ENCODE assay signal across 24 mouse cellular contexts in genomic region chr17:62510184-62510583, GRCm38 (mm10).
DNase-seq lines count a peak whose midpoint lies in the region; ATAC-seq and TF ChIP-seq lines count a peak whose summit lies in the region.
"Had no signal": no experiment of that assay in that cellular context is flagged by ENCODE, and none has a peak within 500 bp of the region (broad histone marks: within the 10 kb centered on the region; RNA-seq: fewer than 3 reads in every experiment).

No protein-coding gene starts in this region.

- TF ChIP-seq POLR2A in myocyte (IDR thresholded peaks at IDR 0.05; ENCODE audit: insufficient read length, low read depth) = no peak

- no peak overlapping the region for H3K9ac ChIP-seq in hindbrain, embryonic 12.5 days
- H3K9ac ChIP-seq: embryonic facial prominence, embryonic 13.5 days; embryonic facial prominence, embryonic 15.5 days; forebrain, embryonic 13.5 days; forebrain, embryonic 15.5 days; forebrain, postnatal 0 days had no signal

- no peaks in the 10 kb centered on the region for H3K27me3 ChIP-seq in C2C12 (ENCODE audit: control insufficient read depth, insufficient read depth, insufficient read length)
- H3K27me3 ChIP-seq in Patski = no peaks in the 10 kb centered on the region
- no peaks in the 10 kb centered on the region for H3K27me3 ChIP-seq in myocyte (ENCODE audit: control insufficient read depth, insufficient read depth, insufficient read length)
- no peaks in the 10 kb centered on the region for H3K27me3 ChIP-seq in hindbrain, embryonic 12.5 days
- H3K27me3 ChIP-seq: embryonic facial prominence, embryonic 13.5 days; embryonic facial prominence, embryonic 15.5 days; forebrain, embryonic 13.5 days; forebrain, embryonic 15.5 days had no signal

- 85% methylated on average over 4 of the region's 4 CpGs for WGBS in hindbrain, embryonic 12.5 days

- intact Hi-C loops in gastrocnemius, adult 2 months (cut with DNase I) = no loop called here

- ATAC-seq in Patski = peak; percentile 85
- no peak for ATAC-seq in hindbrain, embryonic 12.5 days (ENCODE audit: low FRiP score)
- ATAC-seq: forebrain, embryonic 13.5 days; forebrain, embryonic 15.5 days; forebrain, postnatal 0 days had no signal

- no peaks in the 10 kb centered on the region for H3K79me3 ChIP-seq in C2C12 (ENCODE audit: low read depth)

- POLR2A ChIA-PET in Patski (lab: Charles Lee) = interaction anchor here (0.5 kb wide), 1 partner anchor 25 kb away, joined by 3 read pairs; no protein-coding TSS in a partner anchor

- H3K4me3 ChIP-seq in C2C12 (ENCODE audit: insufficient read depth, poor library complexity, severe bottlenecking) (no peak overlapping the region), myocyte (no peak overlapping the region)
- no peak overlapping the region for H3K4me3 ChIP-seq in gastrocnemius, adult 2 months
- H3K4me3 ChIP-seq in hindbrain, embryonic 12.5 days = no peak overlapping the region
- H3K4me3 ChIP-seq: embryonic facial prominence, embryonic 13.5 days; embryonic facial prominence, embryonic 15.5 days; forebrain, embryonic 13.5 days; forebrain, embryonic 15.5 days had no signal

- CTCF ChIA-PET in Patski (lab: Charles Lee) = no interaction called here

- H3K79me2 ChIP-seq in C2C12 (ENCODE audit: control insufficient read depth, insufficient read depth) (no peaks in the 10 kb centered on the region), myocyte (ENCODE audit: control insufficient read depth, insufficient read depth) (no peaks in the 10 kb centered on the region)

- peak overlapping the region; percentile 20 for H3K4me2 ChIP-seq in myocyte (ENCODE audit: low read depth)
- H3K4me2 ChIP-seq in hindbrain, embryonic 12.5 days (replicated peaks) = no peak overlapping the region
- H3K4me2 ChIP-seq: embryonic facial prominence, embryonic 13.5 days; embryonic facial prominence, embryonic 15.5 days; forebrain, embryonic 13.5 days; forebrain, embryonic 15.5 days had no signal

- no peak overlapping the region for H3ac ChIP-seq in C2C12 (ENCODE audit: control insufficient read depth, insufficient read length, low read depth)
- no peak overlapping the region for H3ac ChIP-seq in myocyte (ENCODE audit: control insufficient read depth, insufficient read length)

- H3K9me3 ChIP-seq in hindbrain, embryonic 12.5 days (replicated peaks) = no peaks in the 10 kb centered on the region
- H3K9me3 ChIP-seq: embryonic facial prominence, embryonic 13.5 days; embryonic facial prominence, embryonic 15.5 days; forebrain, embryonic 13.5 days; forebrain, embryonic 15.5 days had no signal

- H3K36me3 ChIP-seq in C2C12 (ENCODE audit: control insufficient read depth, insufficient read depth) (no peaks in the 10 kb centered on the region), myocyte (ENCODE audit: control insufficient read depth, insufficient read depth) (no peaks in the 10 kb centered on the region)
- no peaks in the 10 kb centered on the region for H3K36me3 ChIP-seq in hindbrain, embryonic 12.5 days
- H3K36me3 ChIP-seq: embryonic facial prominence, embryonic 13.5 days; embryonic facial prominence, embryonic 15.5 days; forebrain, embryonic 15.5 days had no signal

- H3K4me1 ChIP-seq in hindbrain, embryonic 12.5 days = no peaks in the 10 kb centered on the region
- H3K4me1 ChIP-seq: forebrain, embryonic 13.5 days; forebrain, embryonic 15.5 days had no signal

- TF ChIP-seq CTCF in C2C12 (IDR thresholded peaks at IDR 0.05; ENCODE audit: control insufficient read depth, insufficient read depth, insufficient read length) (no peak), Patski (IDR thresholded peaks at IDR 0.05) (no peak)
- TF ChIP-seq CTCF in gastrocnemius, adult 2 months (IDR thresholded peaks at IDR 0.05) = no peak

- H3K27ac ChIP-seq in gastrocnemius, adult 2 months = no peak overlapping the region
- no peak overlapping the region for H3K27ac ChIP-seq in hindbrain, embryonic 12.5 days
- H3K27ac ChIP-seq: embryonic facial prominence, embryonic 13.5 days; embryonic facial prominence, embryonic 15.5 days; forebrain, embryonic 13.5 days; forebrain, embryonic 15.5 days had no signal

- DNase-seq in 3T3-L1 (ENCODE audit: low read depth, low spot score) (peak; percentile 81), Patski (ENCODE audit: low read depth, low spot score) (no peak)
- no peak for DNase-seq in gastrocnemius, adult 2 months
- no peak for DNase-seq in heart, adult 11 months
- no peak for DNase-seq in gastrocnemius, adult 18-20 months (ENCODE audit: low spot score)
- DNase-seq: adrenal gland, adult 2 months; adrenal gland, postnatal 10 days; adrenal gland, postnatal 25 days; B cell, adult 2 months; cerebellum, adult 11 months; cerebellum, adult 18-20 months; cerebellum, adult 8-10 months; cerebellum, adult 9-11 months; cerebellum, postnatal 14 days; cerebellum, postnatal 36 days; embryo, embryonic 11 days; forebrain, postnatal 0 days had no signal

- in situ Hi-C loops in Patski (cut with MboI; ENCODE audit: low pct_unique_long_range_greater_than_20kb) = no loop called here

TF ChIP-seq in C2C12, 6 proteins besides CTCF, POLR2A, EP300 and RAD21:
- no peak for TF ChIP-seq MYOD1 (IDR thresholded peaks at IDR 0.05; ENCODE audit: control insufficient read depth, insufficient read length, low read depth)
- TF ChIP-seq MAX (IDR thresholded peaks at IDR 0.05) = no peak
- TF ChIP-seq FOSL1 (IDR thresholded peaks at IDR 0.05; ENCODE audit: insufficient read depth, low read length, poor library complexity, severe bottlenecking) = peak; percentile 89
- no peak for TF ChIP-seq CEBPB (IDR thresholded peaks at IDR 0.05; ENCODE audit: low read depth)
- TF ChIP-seq USF1 (IDR thresholded peaks at IDR 0.05; ENCODE audit: low read depth) = no peak

TF ChIP-seq in myocyte, 11 proteins besides CTCF, POLR2A, EP300 and RAD21:
- TF ChIP-seq CEBPB (IDR thresholded peaks at IDR 0.05; ENCODE audit: insufficient read depth, poor library complexity, severe bottlenecking) = no peak
- no peak for TF ChIP-seq POLR2AphosphoS2 (IDR thresholded peaks at IDR 0.05; ENCODE audit: insufficient read length, low read depth)
- no peak for TF ChIP-seq TCF12 (IDR thresholded peaks at IDR 0.05; ENCODE audit: insufficient read depth, poor library complexity, severe bottlenecking)
- TF ChIP-seq USF1 (IDR thresholded peaks at IDR 0.05; ENCODE audit: low read depth) = no peak
- no peak for TF ChIP-seq MYOD1 (IDR thresholded peaks at IDR 0.05; ENCODE audit: control insufficient read depth in 1 of 3, insufficient read length in 2 of 3, low read depth in 2 of 3)
- TF ChIP-seq SRF (IDR thresholded peaks at IDR 0.05; ENCODE audit: control insufficient read depth, insufficient read length, low read depth) = no peak
- TF ChIP-seq MYOG (IDR thresholded peaks at IDR 0.05; ENCODE audit: control insufficient read depth in 1 of 3, insufficient read depth in 1 of 3, insufficient read length in 2 of 3, low read depth in 2 of 3) = no peak
- no peak for TF ChIP-seq E2F4 (IDR thresholded peaks at IDR 0.05; ENCODE audit: insufficient read depth)
- TF ChIP-seq MAX (IDR thresholded peaks at IDR 0.05; ENCODE audit: low read depth) = no peak
- TF ChIP-seq TCF3 (IDR thresholded peaks at IDR 0.05; ENCODE audit: insufficient read length, low read depth) = no peak
- no peak for TF ChIP-seq REST (IDR thresholded peaks at IDR 0.05; ENCODE audit: insufficient read depth, insufficient read length)
